In genomic region chr7:19222875-19223274, GRCm38 (mm10) we compare ENCODE assay signal across 29 mouse cellular contexts. TPM values are rescaled to one million over a fixed set of nuclear protein-coding genes. Genes with fewer than 3 reads are reported as not detected.
"Had no signal": no experiment of that assay in that cellular context is flagged by ENCODE, and none has a peak within 500 bp of the region (broad histone marks: within the 10 kb centered on the region; RNA-seq: fewer than 3 reads in every experiment).

No protein-coding gene starts in this region.

- H3K27me3 ChIP-seq: embryonic facial prominence, embryonic 12.5 days; embryonic facial prominence, embryonic 13.5 days; embryonic facial prominence, embryonic 15.5 days; forebrain, embryonic 12.5 days; forebrain, embryonic 13.5 days; forebrain, embryonic 15.5 days had no signal

- DNase-seq: cerebellum, adult 8-10 months; cerebellum, adult 9-10 months; cerebellum, adult 9-11 months; cerebellum, postnatal 10 days; cerebellum, postnatal 14 days; cerebellum, postnatal 25 days; cerebellum, postnatal 36 days; embryo, embryonic 11 days; forebrain, postnatal 0 days; gastrocnemius, adult 2 months; gastrocnemius, postnatal 10 days; gastrocnemius, postnatal 14 days; gastrocnemius, postnatal 25 days; gastrocnemius, postnatal 36 days; heart, adult 18-20 months; heart, adult 2 months had no signal

- H3K9ac ChIP-seq: embryonic facial prominence, embryonic 12.5 days; embryonic facial prominence, embryonic 13.5 days; embryonic facial prominence, embryonic 15.5 days; forebrain, embryonic 12.5 days; forebrain, embryonic 15.5 days; forebrain, postnatal 0 days had no signal

- H3K27ac ChIP-seq: embryonic facial prominence, embryonic 10.5 days; embryonic facial prominence, embryonic 12.5 days; embryonic facial prominence, embryonic 13.5 days; embryonic facial prominence, embryonic 15.5 days; forebrain, embryonic 10.5 days; forebrain, embryonic 12.5 days; forebrain, embryonic 13.5 days; forebrain, embryonic 15.5 days; gastrocnemius, adult 2 months; heart, adult 2 months; heart, embryonic 10.5 days had no signal

- H3K9me3 ChIP-seq: embryonic facial prominence, embryonic 10.5 days; embryonic facial prominence, embryonic 12.5 days; embryonic facial prominence, embryonic 13.5 days; embryonic facial prominence, embryonic 15.5 days; forebrain, embryonic 10.5 days; forebrain, embryonic 12.5 days; forebrain, embryonic 13.5 days; forebrain, embryonic 15.5 days; heart, embryonic 10.5 days had no signal

- H3K4me2 ChIP-seq: embryonic facial prominence, embryonic 12.5 days; embryonic facial prominence, embryonic 13.5 days; embryonic facial prominence, embryonic 15.5 days; forebrain, embryonic 12.5 days; forebrain, embryonic 13.5 days; forebrain, embryonic 15.5 days had no signal

- H3K4me3 ChIP-seq: embryonic facial prominence, embryonic 10.5 days; embryonic facial prominence, embryonic 12.5 days; embryonic facial prominence, embryonic 13.5 days; embryonic facial prominence, embryonic 15.5 days; erythroblast, embryonic 14.5 days; forebrain, embryonic 10.5 days; forebrain, embryonic 12.5 days; forebrain, embryonic 13.5 days; forebrain, embryonic 15.5 days; gastrocnemius, adult 2 months; heart, adult 2 months; heart, embryonic 10.5 days had no signal

- H3K36me3 ChIP-seq: forebrain, embryonic 15.5 days had no signal

RNA-seq across cellular contexts. Expression of gene Gpr4, which starts 10.5 kb away (rescaled TPM):
- total RNA-seq: common myeloid progenitor, adult 5-6 weeks; granulocyte monocyte progenitor cell, adult 5-6 weeks had no signal
- polyA plus RNA-seq: erythroblast, embryonic 14.5 days had no signal

RNA-seq across cellular contexts. Expression of gene Gipr, which starts 56.9 kb away (rescaled TPM):
- total RNA-seq: common myeloid progenitor, adult 5-6 weeks; gastrocnemius, adult 18-20 months; gastrocnemius, adult 2 months; gastrocnemius, postnatal 25 days; gastrocnemius, postnatal 36 days had no signal
- polyA plus RNA-seq: erythroblast, embryonic 14.5 days had no signal
